Mouse (Mus musculus): Measurements from ENCODE around the gene Zic3. TPM values are rescaled to one million over a fixed set of nuclear protein-coding genes. Genes with fewer than 3 reads are reported as not detected.

Gene Zic3
- total RNA-seq, 4 experiments from 2014 or later = not detected

DNA sequence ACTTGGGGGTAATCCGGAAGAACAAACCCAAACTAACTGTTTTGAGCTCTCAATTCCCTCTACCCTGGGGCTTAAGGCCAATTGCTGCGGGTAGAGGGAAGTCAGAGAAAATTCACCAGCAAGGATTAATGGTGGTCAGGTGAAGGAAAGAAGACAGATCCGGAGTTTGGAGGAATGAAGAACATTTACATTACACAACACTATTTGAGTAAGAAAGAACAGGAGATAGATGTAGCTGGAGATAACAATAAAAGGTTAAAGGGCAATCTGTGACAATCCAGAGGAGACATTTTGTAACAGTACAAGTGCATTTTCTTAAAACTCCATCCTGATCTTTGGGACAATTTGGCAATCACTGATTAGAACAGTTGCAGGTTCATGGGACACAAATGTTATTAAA is 19.4 kb downstream of the Zic3 start:
- DNase-seq (ENCODE audit: low spot score) = no peak

DNA sequence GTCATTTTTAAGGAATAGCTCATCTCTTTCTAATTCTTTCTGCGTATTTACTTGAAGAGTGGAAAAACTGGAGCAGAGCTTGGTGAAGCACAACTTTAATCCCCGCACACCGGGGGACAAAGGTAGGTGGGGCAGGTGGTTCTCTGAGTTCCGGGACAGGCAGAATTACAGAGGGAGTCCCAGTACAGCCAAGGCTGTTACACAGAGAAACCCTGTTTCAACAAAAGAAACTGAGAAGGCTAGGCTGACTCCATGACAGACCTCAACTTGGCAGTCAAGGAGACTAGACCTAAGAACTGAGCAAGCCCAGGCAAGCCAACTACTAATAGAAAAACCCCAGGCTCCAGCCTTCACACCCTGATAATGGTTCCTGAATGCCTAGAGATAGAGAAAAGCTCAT is 20.0 kb downstream of the Zic3 start:
- DNase-seq (ENCODE audit: low spot score) = no peak
